Mouse (Mus musculus) cortical plate, adult 2 months (tissue): ENCODE results near the gene Snx12.

Experiments used
- CTCF ChIP-seq: fragments of 200-500 bp; IDR thresholded peaks from 2 replicates; pipeline ENCODE4 v1.5.1; 2011; ENCODE audit warnings: mild to moderate bottlenecking, control low read depth, low read length; ENCODE audit not compliant: insufficient read depth; ENCODE audit errors: extremely low read depth
- POLR2A ChIP-seq: fragments of 200-500 bp; IDR thresholded peaks from 2 replicates; pipeline ENCODE4 v1.6.1; 2011; ENCODE audit warnings: mild to moderate bottlenecking, low read length, control low read depth; ENCODE audit not compliant: insufficient read depth; ENCODE audit errors: extremely low read depth

- TF ChIP-seq CTCF (no peak), POLR2A (no peak)
Observed at GRCm38 (mm10) chrX:101128559-101128958, 93.8 kb downstream of the Snx12 start.
